Mouse (Mus musculus): Measurements from ENCODE around the gene Bap1.

Gene Bap1

DNA sequence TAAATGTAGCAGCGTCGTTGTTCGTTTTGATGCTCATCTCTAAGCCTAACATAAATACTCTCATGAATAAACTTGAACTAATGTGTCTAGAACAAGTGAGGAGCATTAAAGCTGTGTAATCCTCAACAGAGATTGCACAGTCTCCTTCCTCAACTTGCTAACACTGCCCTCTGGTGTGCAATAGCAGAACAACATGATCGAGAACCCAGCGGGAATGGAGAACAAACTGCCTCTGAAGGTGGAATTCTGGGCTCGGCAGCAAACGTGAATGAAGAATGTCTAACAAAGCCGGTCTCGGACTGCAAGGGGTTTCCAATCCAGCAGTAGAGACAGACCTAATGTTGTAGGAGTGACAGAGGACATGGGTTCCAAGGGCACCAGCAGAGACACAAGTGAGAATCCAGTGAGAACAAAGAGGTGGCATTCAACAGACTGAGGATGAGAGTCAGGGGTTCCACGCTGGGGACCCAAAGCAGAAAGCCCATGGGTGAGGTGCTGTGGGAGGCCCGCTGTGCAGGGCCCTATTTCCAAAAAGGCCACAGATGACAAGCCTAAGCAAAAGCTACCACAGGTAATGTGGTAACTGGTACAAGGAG is 17.2 kb upstream of the Bap1 start:
- peak; percentile 84 for DNase-seq (ENCODE audit: low read depth, low spot score)

DNA sequence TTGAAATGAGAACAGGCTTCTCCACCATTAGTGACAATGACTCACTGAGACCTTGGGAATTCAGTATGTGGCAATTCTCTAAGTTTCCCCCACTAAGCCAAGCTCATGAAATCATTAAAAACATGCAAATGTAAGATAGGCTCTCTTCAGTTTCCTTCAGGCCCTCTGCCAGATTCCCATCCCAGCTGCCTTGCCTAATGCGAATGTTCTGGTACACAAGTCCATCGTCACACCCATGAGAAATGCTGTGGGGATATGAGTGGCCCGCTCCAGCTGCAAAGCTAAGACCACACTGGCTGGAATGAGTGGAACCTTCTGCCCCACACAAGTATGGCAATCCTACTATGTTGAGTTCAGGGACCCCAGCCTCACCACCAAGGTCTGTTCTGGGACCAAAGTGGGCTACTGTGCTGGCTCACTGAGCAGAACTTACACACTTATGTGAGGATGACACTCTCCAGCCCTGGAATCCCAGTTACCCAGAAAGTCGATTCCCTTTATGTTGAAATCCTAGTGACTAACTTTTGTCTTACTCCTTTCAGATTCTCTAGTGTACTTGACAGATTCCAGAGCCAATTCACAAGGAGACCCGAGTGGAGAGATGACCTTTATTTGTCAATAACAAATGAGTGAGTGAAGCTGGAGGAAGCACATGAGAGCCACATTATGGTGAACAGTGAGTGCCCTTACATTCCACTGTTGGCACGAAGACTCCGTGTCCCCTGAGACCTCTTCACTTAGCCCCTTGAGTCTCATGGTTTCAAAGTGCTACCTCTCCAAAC is 14.0 kb upstream of the Bap1 start:
- DNase-seq (ENCODE audit: low read depth, low spot score): no peak

DNA sequence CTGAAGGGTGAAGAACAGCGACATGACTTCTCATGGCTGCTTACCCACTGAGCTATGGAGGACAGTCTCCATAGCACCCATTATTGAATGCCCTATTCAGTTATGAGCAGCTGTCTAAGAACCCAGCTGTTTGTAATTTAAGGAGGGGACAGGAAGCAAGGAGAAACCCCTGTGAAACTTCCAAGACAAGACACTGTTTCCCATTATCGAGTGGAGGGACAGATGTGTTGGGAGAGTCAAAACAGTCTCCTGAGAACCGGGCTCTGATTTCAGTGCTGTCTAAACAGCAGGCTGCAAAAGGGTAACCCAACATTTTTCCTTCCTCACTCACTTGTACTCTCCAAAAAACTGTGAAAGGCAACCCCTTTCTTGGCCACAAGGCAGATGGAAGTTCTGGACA is 10.7 kb upstream of the Bap1 start:
- no peak for DNase-seq (ENCODE audit: low read depth, low spot score)

DNA sequence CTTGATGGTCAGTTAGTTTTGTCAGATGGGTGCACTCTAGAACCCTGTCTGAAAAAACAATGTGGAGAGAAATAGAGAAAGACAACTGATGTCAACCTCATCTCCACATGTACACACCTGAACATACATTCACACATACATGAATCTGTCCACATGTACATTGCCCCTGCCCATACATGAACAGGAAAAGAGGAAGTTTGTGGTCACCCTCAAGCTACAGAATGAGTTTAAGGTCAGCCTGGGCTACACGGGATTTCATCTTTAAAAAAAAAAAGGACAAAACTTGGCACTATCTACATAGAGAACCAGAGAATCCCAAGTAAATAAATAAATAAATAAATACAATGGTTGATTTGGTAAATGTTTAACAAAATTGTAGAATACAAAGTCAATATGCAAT is 6.5 kb upstream of the Bap1 start:
- no peak for DNase-seq (ENCODE audit: low read depth, low spot score)

DNA sequence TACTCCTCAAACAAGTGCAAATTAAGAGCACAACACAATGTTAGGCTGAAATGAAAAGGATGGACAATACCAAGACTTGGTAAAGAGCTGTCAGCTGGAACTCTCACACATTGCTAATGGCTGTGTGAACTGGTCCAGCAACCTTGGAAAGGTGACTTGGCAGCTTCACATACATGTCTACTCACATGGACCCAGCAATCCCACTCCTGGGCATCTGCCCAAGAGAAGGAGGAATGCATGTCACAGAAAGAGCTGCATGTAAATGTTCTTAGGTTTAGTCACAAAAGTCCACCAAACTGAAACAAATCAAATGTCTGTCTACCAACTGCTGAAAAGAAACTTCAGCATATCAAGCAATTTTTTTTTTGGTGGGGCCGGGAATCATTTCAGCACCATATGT is 5.3 kb upstream of the Bap1 start:
- DNase-seq (ENCODE audit: low read depth, low spot score): no peak

DNA sequence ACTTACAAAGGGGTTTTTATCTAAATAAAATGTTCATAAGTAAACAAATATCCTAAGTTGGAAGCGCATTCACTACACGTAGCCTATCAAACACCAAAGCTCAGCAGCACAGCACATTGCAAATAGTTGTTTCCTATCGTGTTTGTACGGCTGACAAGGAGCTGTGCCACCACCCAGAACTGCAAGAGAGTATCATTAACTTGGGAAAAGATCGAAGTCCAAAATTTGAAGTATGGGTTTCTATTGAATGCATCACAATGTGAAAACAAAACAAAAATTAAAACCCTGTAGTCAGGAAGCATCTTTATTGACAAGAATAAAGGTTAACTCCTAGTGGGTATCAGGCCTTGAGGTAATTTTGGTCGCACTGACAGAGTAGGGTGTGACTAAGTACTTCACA is 2.9 kb upstream of the Bap1 start:
- no peak for DNase-seq (ENCODE audit: low read depth, low spot score)

DNA sequence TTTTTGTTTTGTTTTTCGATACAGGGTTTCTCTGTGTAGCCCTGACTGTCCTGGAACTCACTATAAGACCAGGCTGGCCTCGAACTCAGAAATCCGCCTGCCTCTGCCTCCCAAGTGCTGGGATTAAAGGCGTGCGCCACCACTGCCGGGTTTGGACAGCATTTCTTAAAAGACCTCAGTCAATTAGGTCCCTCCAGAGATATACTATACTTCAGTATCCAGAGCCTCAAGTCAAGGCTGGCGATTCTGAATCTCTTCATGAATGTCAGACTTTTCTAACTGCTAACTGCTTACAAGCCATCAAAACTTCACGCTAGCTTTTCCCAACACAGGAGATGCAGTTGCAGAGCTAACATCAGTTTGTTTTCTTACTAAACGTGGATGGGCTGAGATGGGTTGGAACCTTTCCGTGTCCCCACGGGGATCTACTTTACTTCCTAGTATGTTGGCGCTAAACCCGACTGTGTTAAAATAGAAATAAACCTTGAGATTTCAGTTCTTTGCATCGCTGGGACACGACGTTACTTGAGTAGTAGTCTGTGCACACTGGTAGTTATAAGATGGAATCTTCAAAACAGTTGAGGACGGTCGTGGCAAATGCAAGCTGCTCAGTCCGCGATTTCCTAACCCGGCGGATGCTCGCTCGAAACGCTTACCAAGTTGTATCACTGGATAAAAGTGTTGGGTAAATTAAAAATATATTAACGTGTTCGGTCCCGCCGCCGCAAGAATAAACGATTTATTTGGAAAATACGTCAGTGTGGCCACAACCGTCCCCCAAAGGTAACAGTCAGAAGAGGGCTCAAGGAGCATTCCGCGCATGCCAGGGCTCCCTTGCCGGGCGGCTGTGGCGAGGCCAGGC is 797 bp upstream of the Bap1 start:
- DNase-seq (ENCODE audit: low read depth, low spot score): no peak

DNA sequence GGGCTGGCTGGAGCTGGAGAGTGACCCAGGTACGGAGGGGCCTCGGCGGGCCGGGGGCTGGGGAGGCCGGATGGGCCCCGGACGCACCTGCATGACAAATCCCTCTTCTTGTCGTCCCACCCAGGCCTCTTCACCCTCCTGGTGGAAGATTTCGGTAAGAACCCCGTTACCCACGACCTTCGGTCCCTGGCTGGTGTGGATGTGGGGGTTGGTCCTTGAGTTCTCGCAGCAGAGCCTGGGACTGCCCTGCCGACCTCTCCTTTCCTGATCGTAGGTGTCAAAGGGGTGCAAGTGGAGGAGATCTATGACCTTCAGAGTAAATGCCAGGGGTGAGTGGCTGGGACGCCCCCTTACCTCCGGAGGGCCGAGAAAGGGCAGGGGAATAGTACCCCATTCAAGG is 376 bp downstream of the Bap1 start:
- DNase-seq (ENCODE audit: low read depth, low spot score): no peak

DNA sequence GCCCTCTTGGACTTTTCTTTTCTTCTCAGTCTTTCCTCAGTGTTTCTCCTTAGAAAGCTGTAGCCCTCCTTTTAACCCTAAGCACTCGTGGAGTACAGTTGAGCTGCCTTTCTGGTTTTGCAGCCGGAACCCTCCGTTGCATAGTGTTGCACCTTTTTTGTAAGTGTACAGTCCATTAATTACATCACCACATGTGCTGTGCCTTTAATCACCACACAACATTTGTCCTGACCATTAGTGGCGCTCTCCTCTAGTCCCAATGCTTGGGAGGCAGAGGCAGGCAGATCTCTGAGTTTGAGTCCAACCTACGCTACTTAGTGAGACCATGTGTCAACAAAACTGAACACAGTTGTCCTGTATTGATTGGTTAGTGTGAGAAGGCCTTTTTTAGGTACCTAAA is 841 bp downstream of the Bap1 start:
- no peak for DNase-seq (ENCODE audit: low read depth, low spot score)

DNA sequence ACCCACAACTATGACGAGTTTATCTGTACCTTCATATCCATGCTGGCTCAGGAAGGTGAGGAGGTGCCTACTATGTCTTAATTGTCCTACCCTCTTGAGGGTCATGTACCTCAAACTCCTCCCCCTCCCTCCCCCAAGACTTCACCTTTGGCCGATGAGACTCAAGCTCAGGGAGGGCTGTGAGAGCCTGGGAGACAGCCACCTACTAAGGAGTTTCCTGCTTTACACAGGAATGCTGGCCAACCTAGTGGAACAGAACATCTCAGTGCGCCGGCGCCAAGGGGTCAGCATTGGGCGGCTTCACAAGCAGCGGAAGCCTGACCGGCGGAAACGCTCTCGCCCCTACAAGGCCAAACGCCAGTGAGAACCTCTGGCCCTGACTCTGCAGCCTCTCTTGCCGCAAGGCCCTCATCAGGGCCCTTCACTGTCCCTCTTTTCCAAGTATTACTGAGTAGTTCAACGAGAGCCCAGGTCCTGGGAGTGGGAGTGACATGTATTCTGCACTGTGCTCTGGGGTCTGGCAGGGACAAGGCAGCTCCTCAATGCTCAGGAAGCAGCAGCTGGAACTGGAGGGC is 7.3 kb downstream of the Bap1 start:
- DNase-seq (ENCODE audit: low read depth, low spot score): no peak

DNA sequence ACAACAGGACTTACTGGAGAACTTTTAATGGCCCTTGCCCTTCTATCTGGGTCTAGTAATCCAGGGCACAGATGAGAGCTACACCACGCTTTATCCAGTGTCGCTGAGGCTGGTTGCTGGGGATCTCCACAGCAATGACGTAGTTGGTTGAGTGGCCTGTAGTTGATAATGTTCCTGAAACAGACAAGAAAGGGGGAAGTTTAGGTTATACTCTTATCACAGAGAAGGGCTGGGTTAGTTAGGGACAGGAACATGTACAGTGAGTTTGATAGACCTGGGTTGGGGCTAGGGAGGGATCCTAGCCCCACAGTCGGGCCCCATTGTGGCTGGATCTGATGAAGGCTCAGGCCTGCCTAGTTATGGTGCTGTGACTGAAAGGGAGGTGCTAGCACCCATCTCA is 9.1 kb downstream of the Bap1 start:
- DNase-seq (ENCODE audit: low read depth, low spot score): no peak

DNA sequence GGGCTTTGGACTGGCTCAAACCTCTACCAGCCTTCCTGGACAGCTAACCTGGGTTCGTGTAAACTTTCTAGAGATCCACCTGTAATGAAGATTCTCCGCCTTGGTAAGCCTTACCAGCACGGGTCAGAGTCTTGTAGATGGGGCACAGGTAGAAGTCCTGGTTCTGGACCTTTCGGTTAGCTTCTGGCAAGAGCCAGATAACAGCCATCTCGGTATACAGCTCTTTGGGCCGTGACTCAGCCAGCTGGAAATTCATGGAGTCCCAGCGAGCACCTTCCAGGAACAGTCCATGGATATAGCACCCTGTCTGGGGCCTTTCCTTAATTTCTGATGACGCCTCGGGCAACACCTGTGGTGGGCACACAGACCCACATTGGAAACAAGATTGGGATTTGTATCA is 9.7 kb downstream of the Bap1 start:
- DNase-seq (ENCODE audit: low read depth, low spot score): no peak

DNA sequence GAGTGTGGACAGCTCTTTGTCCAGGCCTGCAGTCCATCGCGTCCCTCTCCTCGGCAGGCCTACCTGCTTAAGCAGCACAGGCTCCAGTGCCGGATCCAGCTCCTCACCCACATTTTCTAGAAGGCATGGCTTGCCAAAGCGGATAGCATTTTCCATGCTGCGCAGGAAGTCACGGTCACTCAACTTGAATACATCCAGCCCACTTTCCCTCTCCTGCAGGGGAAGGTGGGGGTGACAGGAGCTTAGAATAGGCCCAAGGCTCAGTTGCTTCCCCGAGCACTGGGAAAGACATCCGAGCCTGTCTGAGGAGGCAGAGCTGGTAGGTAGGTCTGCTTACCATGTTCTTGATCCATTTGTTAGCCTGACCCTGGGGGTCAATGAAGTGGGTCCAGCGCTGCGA is 16.4 kb downstream of the Bap1 start:
- DNase-seq (ENCODE audit: low read depth, low spot score): no peak

DNA sequence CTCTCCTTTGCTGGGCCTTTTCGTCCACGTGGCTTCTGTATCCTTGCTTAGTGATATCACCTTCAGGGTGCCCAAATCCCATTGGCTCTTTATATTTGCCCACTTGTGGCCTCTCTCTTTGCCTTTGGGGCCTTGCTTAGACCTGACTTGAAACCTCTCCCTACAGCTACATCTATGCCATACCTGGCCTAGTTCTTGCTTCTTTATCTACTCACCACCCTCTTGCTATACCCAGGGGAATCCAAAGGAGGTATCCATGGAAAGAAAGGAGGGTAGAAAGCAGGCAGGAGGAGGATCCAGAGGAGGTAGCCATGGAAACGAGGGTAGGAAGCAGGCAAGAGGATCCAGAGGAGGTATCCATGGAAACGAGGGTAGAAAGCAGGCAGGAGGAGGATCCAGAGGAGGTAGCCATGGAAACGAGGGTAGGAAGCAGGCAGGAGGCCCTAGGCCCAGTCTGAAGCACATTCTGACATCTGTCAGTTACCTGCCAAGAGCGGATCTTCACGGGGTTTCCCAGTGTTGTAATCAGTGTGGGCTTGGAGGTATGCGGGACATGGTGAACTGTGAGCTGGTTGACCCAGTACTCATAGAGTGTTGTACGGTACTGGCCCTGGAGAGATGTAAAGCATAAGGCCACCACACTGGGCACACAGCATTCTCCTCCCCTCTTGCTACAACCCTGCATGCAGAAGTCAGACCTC is 17.2 kb downstream of the Bap1 start:
- peak; percentile 37 for DNase-seq (ENCODE audit: low read depth, low spot score)

DNA sequence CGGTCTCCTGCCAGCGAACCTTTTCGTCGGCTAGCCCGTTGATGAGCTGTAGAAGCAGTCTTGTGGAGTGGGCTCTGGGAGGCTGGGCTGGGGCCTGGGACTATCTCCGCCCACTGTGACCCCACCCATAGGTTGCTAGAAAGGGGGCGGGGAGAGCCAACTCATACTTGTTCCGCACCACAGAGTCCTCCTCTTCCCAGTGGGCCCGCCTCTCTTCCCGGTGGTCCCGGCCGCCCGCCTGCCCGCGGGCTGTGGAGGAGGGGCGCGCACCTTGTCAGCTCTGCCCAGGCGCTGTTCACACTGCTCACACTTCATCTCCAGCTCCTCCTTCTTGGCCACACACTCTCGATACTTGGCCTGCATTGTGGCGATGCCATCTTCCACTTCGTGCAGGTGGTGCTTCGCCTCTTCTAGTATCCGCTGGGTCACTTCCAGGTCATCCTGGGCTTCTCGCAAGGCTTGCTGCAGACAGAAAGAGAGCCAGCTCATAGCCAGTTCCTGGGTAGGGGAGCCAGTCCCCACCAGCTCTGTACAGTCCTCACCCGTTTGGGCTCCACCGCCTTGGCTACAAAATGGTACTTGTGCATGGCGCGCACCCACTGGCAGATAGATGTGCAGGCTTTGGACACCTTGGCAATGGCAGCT is 18.3 kb downstream of the Bap1 start:
- DNase-seq (ENCODE audit: low read depth, low spot score): peak; percentile 86

DNA sequence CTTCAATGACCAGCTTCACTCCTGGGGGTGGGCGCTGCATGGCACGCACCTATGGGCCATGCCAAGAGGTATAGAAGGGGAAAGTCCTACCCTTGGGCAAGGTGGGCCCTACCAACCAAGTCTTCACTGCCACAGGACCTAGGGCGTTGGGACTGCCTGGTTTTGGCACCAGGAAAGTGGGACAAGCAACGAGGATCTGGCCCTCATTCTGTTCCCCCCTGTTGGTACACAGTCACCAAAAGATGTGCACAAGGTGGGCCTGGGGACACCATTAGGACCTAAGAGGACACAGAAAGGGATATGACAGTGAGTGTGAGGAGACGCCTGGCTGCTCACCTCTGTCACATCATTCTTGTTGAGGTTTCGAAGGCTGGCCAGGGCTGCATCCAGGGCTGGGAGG is 19.9 kb downstream of the Bap1 start:
- DNase-seq (ENCODE audit: low read depth, low spot score): no peak

DNA sequence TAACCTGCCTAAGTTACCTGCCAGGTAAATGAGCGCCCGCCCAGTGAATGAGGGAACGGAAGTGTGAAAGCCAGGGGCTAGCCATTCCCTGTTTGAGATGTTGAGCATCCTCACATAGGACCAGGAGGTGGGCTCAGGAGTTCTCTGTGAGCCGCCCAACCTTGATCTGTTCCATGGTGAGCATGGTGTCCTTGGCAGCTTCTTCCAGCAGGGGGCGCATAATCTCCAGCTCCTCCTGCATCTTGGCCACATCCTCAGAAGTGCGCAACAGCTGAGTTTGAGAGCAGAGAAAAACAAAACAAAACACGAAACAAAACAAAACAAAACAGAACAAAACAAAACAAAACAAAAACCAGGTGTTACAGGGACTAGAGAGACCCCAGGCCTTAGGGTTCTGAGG is 20.9 kb downstream of the Bap1 start:
- DNase-seq (ENCODE audit: low read depth, low spot score): peak; percentile 82

DNA sequence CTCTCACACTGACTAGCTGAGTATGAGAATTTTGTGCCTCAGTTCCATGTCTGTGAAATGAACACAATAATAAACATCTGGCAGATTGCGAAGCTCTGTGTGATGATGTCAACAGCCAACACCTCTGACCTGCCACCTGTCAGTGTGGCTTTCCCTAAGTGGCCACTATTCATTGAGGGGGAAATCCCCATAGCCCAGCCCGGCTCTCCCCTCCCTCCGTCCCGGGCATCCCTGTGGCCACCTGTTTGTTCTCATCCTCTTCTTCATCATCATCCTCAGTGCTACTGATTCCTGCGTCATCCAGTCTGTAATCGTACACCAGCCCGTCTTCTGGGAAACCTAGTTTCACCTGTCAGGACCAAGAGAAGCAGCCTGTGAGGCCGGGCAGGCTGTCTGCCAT is 34.5 kb downstream of the Bap1 start:
- DNase-seq (ENCODE audit: low read depth, low spot score): no peak

Data from mesoderm, embryonic 11.5 days (tissue).